Mouse (Mus musculus) heart, embryonic 11.5 days (tissue): ENCODE measurements at regions not wholly inside any gene's neighbourhood (a gene's known extent, or its start where the extent isn't known, plus 50 kb on each side); places are given as distances from the start of the nearest gene placed in this dataset.

Experiments used
- ATAC-seq: fragments of 200-750 bp; cut with Nextera tagmentation; replicated peaks from 2 replicates; pipeline ENCODE4 v1.8.0; 2017; ENCODE audit warnings: moderate library complexity; ENCODE audit not compliant: insufficient number of reproducible peaks, low FRiP score, low TSS enrichment
- H3K27ac ChIP-seq: fragments of 300-500 bp; sonication (generic); 2 replicates; pipeline ENCODE4 v1.5.1; 2014; ENCODE audit warnings: mild to moderate bottlenecking, low read depth, low read length
- H3K27me3 ChIP-seq: fragments of 300-500 bp; sonication (generic); 2 replicates; pipeline ENCODE4 v1.6.1; 2014; ENCODE audit warnings: mild to moderate bottlenecking, low read length, mixed read lengths; ENCODE audit not compliant: control insufficient read depth, insufficient read depth
- H3K36me3 ChIP-seq: fragments of 300-500 bp; sonication (generic); 2 replicates; pipeline ENCODE4 v1.6.1; 2014; ENCODE audit warnings: mild to moderate bottlenecking, low read length, moderate library complexity, mixed read lengths; ENCODE audit not compliant: control insufficient read depth, insufficient read depth
- H3K4me1 ChIP-seq: fragments of 300-500 bp; sonication (generic); 2 replicates; pipeline ENCODE4 v1.6.1; 2014; ENCODE audit warnings: low read length; ENCODE audit not compliant: control insufficient read depth, insufficient read depth
- H3K4me2 ChIP-seq: fragments of 300-500 bp; sonication (generic); 2 replicates; pipeline ENCODE4 v1.6.1; 2014; ENCODE audit warnings: mild to moderate bottlenecking, moderate library complexity
- H3K4me3 ChIP-seq: fragments of 300-500 bp; sonication (generic); 2 replicates; pipeline ENCODE4 v1.5.1; 2014; ENCODE audit warnings: low read depth, low read length
- H3K9ac ChIP-seq: fragments of 300-500 bp; sonication (generic); 2 replicates; pipeline ENCODE4 v1.6.1; 2014; ENCODE audit warnings: mild to moderate bottlenecking, low read depth, low read length, moderate library complexity
- H3K9me3 ChIP-seq: fragments of 300-500 bp; sonication (generic); replicated peaks from 2 replicates; pipeline ENCODE4 v1.6.1; 2016; ENCODE audit warnings: low read length; ENCODE audit not compliant: control insufficient read depth
- WGBS: fragments of 180-500 bp; shearing (Covaris S2); extraction: QIAGEN DNeasy Blood & Tissue Kit; methylation state at CpG from one replicate; pipeline ENCODE4 v1.1.7; 2014; ENCODE audit not compliant: insufficient replicate concordance; 5-methylcytosine and 5-hydroxymethylcytosine counted together

DNA sequence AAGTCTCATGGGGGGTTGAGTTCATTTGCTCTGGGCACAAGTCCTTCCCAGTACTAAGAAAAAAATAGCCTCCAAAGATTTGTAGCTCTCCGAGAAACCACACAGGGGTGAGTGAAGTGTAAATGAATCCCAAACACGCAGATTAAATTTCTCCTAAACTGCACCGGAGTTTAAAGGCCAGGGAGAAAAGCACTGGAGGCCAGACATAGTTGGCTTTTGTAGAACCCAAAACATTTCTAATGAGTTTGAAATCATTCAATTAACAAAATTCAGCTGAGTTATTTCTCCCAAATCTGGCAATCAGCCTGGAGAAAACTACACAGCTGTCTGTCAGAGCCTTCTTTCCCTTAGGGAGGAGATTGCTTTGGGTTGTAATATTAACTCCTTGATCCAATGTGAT, 166.2 kb upstream of the Cdkn3 start:
- H3K9me3 ChIP-seq, result no peaks in the 10 kb centered on the region
- no peaks in the 10 kb centered on the region for H3K4me1 ChIP-seq
- H3K9ac ChIP-seq, result no peak overlapping the region
- no peaks in the 10 kb centered on the region for H3K36me3 ChIP-seq
- no peak overlapping the region for H3K4me2 ChIP-seq
- no peak overlapping the region for H3K4me3 ChIP-seq
- WGBS, result 72% methylated on average over 3 of the region's 3 CpGs
- no peaks in the 10 kb centered on the region for H3K27me3 ChIP-seq
- ATAC-seq, result no peak
- H3K27ac ChIP-seq, result no peak overlapping the region

DNA sequence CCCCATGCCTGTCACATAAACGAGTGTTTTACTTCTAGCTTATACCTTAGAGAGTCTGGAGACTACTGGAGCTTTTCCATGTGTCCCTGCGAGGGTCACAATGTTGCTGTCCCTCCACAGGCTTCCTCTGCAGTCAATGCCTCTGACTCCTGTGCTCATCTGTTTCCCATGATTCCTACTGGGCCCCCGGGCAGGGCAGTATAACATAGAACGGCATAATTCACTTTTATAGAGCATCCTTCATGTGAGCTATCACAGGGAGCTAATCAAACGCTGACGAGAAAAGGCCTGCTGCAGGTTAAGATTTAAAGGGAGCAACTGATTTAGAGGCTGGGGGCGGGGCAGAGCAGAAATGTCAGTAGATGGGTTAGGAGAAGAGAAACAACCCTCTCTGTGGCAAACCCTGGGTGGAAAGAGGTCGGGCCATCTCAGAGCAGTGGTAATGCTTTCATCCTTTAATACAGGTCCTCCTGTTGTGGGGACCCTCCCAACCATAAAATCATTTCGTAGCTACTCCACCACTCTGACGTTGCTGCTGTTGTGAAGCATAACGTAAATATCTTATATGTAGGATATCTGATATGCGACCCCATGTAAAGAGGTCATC, 168.5 kb upstream of the Cdkn3 start:
- Histone ChIP-seq H3K4me1 (no peaks in the 10 kb centered on the region), H3K4me3 (no peak overlapping the region), H3K9ac (no peak overlapping the region), H3K9me3 (no peaks in the 10 kb centered on the region), H3K36me3 (no peaks in the 10 kb centered on the region), H3K27me3 (no peaks in the 10 kb centered on the region), H3K4me2 (no peak overlapping the region), H3K27ac (no peak overlapping the region)
- 75% methylated on average over 12 of the region's 12 CpGs for WGBS
- no peak for ATAC-seq

DNA sequence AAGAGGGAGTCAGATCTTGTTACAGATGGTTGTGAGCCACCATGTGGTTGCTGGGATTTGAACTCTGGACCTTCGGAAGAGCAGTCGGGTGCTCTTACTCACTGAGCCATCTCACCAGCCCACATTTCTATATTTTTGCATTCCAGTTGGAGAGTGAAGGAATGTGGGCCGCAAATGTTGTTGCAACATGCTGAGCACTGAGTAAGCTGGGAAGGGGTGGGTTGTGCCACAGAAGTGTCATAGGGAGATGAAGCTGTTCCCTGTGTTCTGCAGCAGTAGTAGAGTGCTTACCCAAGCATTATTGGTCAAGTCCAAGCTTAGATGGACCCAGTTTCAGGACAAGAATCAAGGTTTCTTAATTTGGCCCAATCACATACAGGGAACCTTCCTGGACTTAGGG, 169.1 kb upstream of the Cdkn3 start:
- H3K9me3 ChIP-seq, result no peaks in the 10 kb centered on the region
- H3K4me2 ChIP-seq, result no peak overlapping the region
- H3K4me3 ChIP-seq, result no peak overlapping the region
- H3K27me3 ChIP-seq, result no peaks in the 10 kb centered on the region
- no peaks in the 10 kb centered on the region for H3K4me1 ChIP-seq
- no peaks in the 10 kb centered on the region for H3K36me3 ChIP-seq
- ATAC-seq, result no peak
- H3K9ac ChIP-seq, result no peak overlapping the region
- no peak overlapping the region for H3K27ac ChIP-seq
- 94% methylated on average over 3 of the region's 3 CpGs for WGBS

DNA sequence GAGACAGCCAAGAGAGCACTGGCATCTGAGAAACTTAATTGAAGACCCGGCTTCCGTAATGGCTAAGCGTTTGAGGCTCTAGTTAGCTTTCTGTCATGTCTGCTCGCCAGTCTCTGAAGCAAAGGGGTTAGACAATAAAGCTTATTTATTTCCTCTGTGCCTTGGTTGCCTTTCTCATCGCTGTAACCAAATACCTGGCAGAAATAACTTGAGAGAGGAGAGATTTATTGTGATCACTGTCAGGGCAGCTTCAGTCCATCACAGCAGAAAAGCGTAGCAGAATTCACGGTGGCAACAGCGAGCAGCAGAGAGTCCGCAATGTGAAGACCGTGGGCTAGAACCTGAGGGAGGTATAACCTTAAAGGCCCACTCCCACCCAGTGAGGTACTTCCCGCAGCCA, 174.2 kb upstream of the Cdkn3 start:
- no peak overlapping the region for H3K4me3 ChIP-seq
- no peaks in the 10 kb centered on the region for H3K27me3 ChIP-seq
- 71% methylated on average over 11 of the region's 11 CpGs for WGBS
- H3K9ac ChIP-seq, result no peak overlapping the region
- peaks cover 6% of the 10 kb centered on the region; the same call in 1 of the 2 replicates for H3K4me1 ChIP-seq
- no peak overlapping the region for H3K27ac ChIP-seq
- H3K36me3 ChIP-seq, result no peaks in the 10 kb centered on the region
- ATAC-seq, result no peak
- H3K9me3 ChIP-seq, result no peaks in the 10 kb centered on the region
- no peak overlapping the region for H3K4me2 ChIP-seq

DNA sequence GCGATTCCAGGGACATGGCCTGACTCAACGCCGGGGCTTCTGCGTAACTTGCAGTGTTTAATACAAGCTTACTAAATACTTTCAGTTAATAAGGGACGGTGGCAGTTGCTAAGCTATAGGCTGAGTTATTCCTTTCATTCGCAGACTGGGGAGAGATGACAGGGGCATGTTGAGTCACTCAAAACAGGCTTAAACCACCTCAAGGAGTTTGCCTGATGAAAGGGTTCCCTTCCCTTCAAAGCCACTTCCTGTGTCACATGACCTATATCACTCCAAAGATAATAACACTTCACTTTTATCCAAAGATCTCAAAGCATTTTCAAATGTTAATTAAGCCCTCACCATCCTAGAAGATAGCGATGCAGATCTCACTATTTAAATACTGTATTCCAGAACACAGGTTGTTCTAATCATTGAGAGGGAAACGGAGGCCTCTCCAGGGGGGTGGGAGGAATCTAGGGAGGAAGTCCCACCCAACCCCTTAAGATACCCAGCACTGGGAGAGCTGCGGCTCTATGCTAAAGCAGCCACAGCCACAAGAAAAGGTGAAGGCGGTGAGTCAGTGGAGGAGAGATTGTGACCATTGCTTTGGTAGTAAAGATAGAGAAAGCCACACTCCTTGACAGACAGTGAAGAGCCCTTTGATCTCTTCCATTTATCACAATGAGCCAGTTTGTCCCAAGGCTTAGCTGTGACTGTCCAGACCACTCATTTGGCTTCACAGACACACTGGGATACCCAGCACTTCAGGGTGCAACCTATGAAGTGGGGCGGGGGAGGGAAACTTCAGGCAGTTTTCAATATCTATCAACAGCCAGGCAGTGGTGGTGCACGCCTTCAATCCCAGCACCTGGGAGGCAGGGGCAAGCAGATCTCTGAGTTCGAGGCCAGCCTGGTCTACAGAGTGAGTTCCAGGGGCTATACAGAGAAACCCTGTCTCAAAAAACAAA, 182.0 kb upstream of the Cdkn3 start:
- Histone ChIP-seq H3K9me3 (no peaks in the 10 kb centered on the region), H3K4me3 (no peak overlapping the region), H3K9ac (no peak overlapping the region), H3K4me1 (peaks cover 11% of the 10 kb centered on the region), H3K27me3 (no peaks in the 10 kb centered on the region), H3K36me3 (no peaks in the 10 kb centered on the region), H3K27ac (no peak overlapping the region), H3K4me2 (no peak overlapping the region)
- no peak for ATAC-seq
- 44% methylated on average over 13 of the region's 13 CpGs for WGBS

DNA sequence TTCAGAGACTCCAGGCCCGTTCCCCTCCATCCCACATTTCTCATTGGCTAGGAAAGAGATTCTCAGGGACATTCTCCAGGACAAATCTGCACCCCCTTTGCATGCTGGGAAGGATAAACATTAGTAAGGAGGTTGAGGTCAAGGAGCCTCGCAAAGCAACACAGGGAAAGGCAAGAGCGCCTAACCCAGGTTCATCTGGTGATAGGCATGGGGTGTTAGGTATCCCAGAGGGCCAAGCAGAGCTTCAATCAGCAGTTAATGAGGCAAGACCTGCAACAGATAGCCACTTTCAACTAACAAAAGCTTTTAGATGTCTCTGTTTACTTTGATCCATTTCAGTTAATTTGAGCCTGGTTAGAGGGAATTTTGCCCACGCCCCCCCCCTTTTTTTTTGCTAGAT, 184.5 kb upstream of the Cdkn3 start:
- ATAC-seq, result no peak
- WGBS, result 42% methylated on average over 4 of the region's 4 CpGs

DNA sequence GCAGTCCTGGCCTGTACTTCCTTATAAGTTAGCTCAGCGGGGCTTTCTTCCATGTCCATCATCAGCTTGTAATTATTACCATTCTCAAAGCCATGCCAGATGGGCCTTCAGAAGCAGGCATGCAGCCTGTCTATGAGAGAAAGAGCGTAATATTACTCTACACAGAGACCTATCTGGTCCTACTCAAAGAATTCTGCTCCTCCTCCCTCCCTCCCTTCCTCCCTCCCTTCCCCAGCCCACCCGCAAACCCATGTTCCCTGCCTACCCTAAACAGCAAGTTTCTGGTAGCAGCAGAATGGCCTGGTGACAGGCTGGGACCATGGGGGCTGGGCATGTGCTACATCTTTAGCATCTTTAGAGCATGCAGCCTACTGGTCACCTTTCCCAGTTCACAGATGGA, 184.9 kb upstream of the Cdkn3 start:
- H3K27ac ChIP-seq, result no peak overlapping the region
- H3K4me1 ChIP-seq, result peaks cover 9% of the 10 kb centered on the region
- no peaks in the 10 kb centered on the region for H3K9me3 ChIP-seq
- no peak for ATAC-seq
- H3K27me3 ChIP-seq, result no peaks in the 10 kb centered on the region
- H3K36me3 ChIP-seq, result no peaks in the 10 kb centered on the region
- WGBS, result 52% methylated on average over 3 of the region's 3 CpGs
- H3K4me3 ChIP-seq, result no peak overlapping the region
- H3K4me2 ChIP-seq, result no peak overlapping the region
- H3K9ac ChIP-seq, result no peak overlapping the region

More for the DNA sequence above, 184.5 kb upstream of the Cdkn3 start:
- no peak overlapping the region for H3K27ac ChIP-seq
- H3K9me3 ChIP-seq, result no peaks in the 10 kb centered on the region
- H3K4me2 ChIP-seq, result no peak overlapping the region
- H3K9ac ChIP-seq, result no peak overlapping the region
- H3K36me3 ChIP-seq, result no peaks in the 10 kb centered on the region
- H3K4me1 ChIP-seq, result peaks cover 9% of the 10 kb centered on the region
- no peaks in the 10 kb centered on the region for H3K27me3 ChIP-seq
- no peak overlapping the region for H3K4me3 ChIP-seq

DNA sequence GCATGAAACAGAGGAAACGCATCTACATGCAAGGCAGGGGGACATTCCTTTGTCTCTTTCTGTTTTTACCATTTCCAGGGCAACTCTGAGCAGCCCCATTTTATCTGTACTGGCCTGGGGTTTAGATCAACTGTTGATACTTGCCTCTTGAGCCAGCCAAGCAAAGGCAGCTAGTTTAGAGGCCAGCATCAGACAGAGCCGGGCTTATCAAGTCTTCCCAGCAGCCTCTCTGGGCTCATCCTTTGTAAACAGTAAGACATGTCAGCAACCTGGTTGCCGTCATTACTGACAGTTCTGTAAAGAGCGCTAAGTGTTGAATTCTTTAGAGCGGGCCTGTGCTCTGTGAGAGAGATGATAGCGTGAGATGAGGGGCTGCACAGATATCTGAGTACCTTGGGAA, 182.9 kb upstream of the Bmp4 start:
- Histone ChIP-seq H3K9me3 (no peaks in the 10 kb centered on the region), H3K36me3 (no peaks in the 10 kb centered on the region), H3K4me3 (no peak overlapping the region), H3K9ac (no peak overlapping the region), H3K27me3 (no peaks in the 10 kb centered on the region), H3K27ac (peak overlapping the region; percentile 41; the same call in 1 of the 2 replicates), H3K4me2 (no peak overlapping the region), H3K4me1 (peaks cover 7% of the 10 kb centered on the region)
- peak; percentile 90 for ATAC-seq
- 15% methylated on average over 6 of the region's 6 CpGs for WGBS
